Mouse (Mus musculus): ENCODE results near the gene Gm45062. TPM values are rescaled to one million over a fixed set of nuclear protein-coding genes. Genes with fewer than 3 reads are reported as not detected.

Gene Gm45062
- polyA plus RNA-seq, 1 experiment = 5.4 TPM

DNA sequence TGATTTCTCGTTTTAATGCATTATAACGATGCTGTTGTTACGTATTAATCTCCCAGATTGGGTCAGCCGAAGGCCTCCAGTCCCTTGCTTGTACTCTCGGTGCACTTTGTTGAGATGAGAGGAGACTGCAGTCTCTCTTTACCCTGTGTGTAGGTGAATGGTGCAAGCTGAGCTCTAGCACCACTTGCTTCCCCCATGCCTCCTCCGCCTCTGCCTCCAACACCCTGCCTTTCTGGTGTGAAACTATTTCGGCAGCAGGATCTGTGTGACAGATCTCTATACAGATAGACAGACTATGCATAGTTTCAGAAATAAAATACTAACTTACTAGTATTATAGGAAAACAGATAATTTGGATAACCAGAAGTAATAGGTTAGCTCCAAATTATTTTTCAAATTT is 101.6 kb downstream of the Gm45062 start:
- Histone ChIP-seq H3K4me3 (ENCODE audit: insufficient read depth, low read length) (no peak overlapping the region), H3K27ac (ENCODE audit: insufficient read depth, low read length) (no peak overlapping the region), H3K4me1 (ENCODE audit: control insufficient read depth, insufficient read depth, low read length) (no peaks in the 10 kb centered on the region)
- TF ChIP-seq POLR2A (IDR thresholded peaks at IDR 0.05; ENCODE audit: low read depth, low read length) (no peak), CTCF (IDR thresholded peaks at IDR 0.05; ENCODE audit: borderline replicate concordance, insufficient read depth, low read length) (no peak)

DNA sequence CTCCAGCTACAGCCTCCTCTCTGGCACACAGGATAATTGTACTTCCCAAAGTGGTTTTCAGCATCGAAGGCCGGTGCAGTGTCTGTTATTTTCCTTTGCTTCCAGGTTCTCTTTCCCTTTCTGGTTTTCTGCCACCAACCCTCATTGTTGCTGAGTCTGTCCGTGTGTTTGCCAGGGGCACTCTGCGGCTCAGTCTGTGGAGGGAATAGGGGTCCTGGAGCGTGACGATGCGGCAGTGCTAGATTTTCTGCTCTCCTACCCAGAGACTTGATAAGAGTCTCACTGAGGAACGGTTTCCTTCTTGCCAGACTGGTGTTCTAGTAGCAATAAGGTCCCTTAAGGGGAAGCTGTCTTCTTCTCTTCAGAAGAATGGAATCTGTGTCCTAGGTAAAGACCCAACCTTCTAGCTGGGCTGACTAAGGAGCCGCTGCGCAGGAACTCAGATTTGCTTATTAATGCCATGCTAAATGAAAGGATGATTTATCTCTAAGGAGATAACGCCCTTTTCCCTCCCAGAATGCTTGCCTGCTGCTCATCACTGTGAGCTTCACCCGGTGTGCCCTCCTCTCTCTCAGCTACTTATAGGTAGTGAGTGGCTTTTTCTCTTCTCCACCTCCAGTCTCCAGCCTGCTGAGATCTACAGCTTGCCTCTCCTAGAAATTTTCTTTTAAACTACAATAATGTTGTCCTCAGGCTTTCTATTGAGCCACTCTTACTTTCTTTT is 104.9 kb downstream of the Gm45062 start:
- no peak for TF ChIP-seq POLR2A (IDR thresholded peaks at IDR 0.05; ENCODE audit: low read depth, low read length)
- no peak for TF ChIP-seq CTCF (IDR thresholded peaks at IDR 0.05; ENCODE audit: borderline replicate concordance, insufficient read depth, low read length)
- no peaks in the 10 kb centered on the region for H3K4me1 ChIP-seq (ENCODE audit: control insufficient read depth, insufficient read depth, low read length)
- no peak overlapping the region for H3K27ac ChIP-seq (ENCODE audit: insufficient read depth, low read length)
- H3K4me3 ChIP-seq (ENCODE audit: insufficient read depth, low read length) = no peak overlapping the region

DNA sequence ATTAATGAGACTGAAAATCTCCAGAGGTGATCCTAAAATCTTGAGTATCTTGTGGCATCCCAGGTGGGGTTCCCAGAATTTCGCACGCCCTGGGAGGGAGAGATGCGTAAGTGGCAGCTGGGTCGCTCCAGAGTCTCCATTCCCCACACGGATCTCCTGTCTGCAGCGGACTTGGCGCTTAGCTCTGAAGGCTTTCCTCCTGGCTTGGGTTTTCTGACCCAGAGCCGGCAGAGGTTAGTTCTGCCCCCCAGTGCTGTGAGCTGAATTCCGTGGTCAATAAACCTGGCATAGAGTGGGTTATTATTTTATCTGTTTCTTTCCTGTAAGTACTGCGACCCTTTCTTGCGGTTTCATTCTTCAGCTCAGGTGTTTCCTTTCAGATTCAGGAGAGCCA is 105.5 kb downstream of the Gm45062 start:
- TF ChIP-seq CTCF (IDR thresholded peaks at IDR 0.05; ENCODE audit: borderline replicate concordance, insufficient read depth, low read length) = no peak
- no peak for TF ChIP-seq POLR2A (IDR thresholded peaks at IDR 0.05; ENCODE audit: low read depth, low read length)
- Histone ChIP-seq H3K27ac (ENCODE audit: insufficient read depth, low read length) (no peak overlapping the region), H3K4me3 (ENCODE audit: insufficient read depth, low read length) (no peak overlapping the region), H3K4me1 (ENCODE audit: control insufficient read depth, insufficient read depth, low read length) (no peaks in the 10 kb centered on the region)

- TF ChIP-seq POLR2A (IDR thresholded peaks at IDR 0.05; ENCODE audit: low read depth, low read length) = no peak
- TF ChIP-seq CTCF (IDR thresholded peaks at IDR 0.05; ENCODE audit: borderline replicate concordance, insufficient read depth, low read length) = no peak
- Histone ChIP-seq H3K27ac (ENCODE audit: insufficient read depth, low read length) (no peak overlapping the region), H3K4me1 (ENCODE audit: control insufficient read depth, insufficient read depth, low read length) (no peaks in the 10 kb centered on the region), H3K4me3 (ENCODE audit: insufficient read depth, low read length) (no peak overlapping the region)
These were observed 108.4 kb downstream of the Gm45062 start for GRCm38 (mm10) chr6:8367675-8368074.

DNA sequence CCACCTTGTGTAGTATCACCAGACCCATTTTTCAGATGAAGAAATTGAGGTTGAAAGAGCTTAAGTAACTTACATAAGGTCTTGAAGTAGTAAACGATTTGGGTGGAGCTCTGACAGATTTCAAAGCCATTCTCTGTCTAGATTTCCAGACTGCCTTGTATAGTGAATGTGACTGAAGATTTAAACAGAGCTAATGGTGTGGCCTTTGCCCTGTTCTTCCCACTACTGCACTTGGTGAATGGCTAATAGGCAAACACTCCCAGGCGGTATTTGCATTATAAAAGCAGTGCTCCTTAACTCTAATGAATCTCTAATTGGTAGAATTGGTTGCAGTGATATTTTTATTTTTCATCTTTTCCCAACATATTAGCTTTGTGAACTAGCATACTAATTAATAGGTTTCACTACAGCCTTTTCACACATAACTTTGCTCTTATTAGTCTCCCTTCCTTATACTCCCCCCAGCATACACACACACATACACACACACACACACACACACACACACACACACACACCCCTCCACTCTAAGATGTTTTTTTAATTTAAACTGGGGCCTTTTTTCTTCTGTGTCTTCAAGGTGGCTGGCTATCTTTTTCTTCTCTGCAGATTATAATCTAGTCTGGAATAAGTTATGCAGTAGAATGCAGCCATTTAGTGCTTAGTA is 109.1 kb downstream of the Gm45062 start:
- no peak overlapping the region for H3K27ac ChIP-seq (ENCODE audit: insufficient read depth, low read length)
- TF ChIP-seq POLR2A (IDR thresholded peaks at IDR 0.05; ENCODE audit: low read depth, low read length) (no peak), CTCF (IDR thresholded peaks at IDR 0.05; ENCODE audit: borderline replicate concordance, insufficient read depth, low read length) (no peak)

DNA sequence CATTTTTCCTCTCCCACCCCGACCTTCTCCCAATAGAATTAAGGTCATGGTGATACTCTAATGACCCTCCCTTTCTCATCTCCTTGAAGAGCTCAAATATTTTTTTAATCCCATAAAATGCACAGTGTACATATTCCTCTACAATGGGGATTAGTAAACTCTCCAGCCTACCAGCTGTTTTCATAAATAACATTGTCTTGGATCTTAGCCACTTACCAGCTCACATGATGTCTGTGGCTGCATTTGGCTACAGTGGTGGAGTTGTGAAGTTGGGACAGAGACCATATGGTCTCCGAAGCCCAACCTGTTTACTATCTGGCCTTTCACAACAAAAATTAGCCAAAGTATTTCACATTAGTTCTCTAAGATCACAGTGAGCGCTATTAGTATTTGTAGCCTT is 111.4 kb downstream of the Gm45062 start:
- no peak overlapping the region for H3K27ac ChIP-seq (ENCODE audit: insufficient read depth, low read length)
- H3K4me1 ChIP-seq (ENCODE audit: control insufficient read depth, insufficient read depth, low read length) = no peaks in the 10 kb centered on the region
- TF ChIP-seq POLR2A (IDR thresholded peaks at IDR 0.05; ENCODE audit: low read depth, low read length) (no peak), CTCF (IDR thresholded peaks at IDR 0.05; ENCODE audit: borderline replicate concordance, insufficient read depth, low read length) (no peak)
- H3K4me3 ChIP-seq (ENCODE audit: insufficient read depth, low read length) = no peak overlapping the region

More for the DNA sequence above, 109.1 kb downstream of the Gm45062 start:
- H3K4me3 ChIP-seq (ENCODE audit: insufficient read depth, low read length) = no peak overlapping the region
- H3K4me1 ChIP-seq (ENCODE audit: control insufficient read depth, insufficient read depth, low read length) = no peaks in the 10 kb centered on the region

DNA sequence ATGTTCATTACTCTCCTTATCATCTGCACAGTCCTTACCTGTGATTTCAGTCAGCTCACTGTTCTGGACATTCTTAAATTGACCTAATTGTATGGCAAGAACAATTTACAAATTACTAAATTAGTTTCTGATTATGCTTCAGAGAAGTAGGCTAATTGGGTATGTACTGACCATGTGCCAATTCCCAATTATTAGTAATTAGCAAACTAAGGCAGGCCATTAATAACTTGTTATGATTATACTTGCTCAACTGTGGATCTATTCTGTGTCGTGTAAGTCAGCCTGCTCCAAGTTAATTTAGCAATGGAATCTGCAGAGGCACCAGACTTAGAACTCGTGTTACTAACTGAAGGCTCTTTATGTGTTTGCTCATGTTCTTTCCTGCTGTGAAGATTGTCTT is 113.8 kb downstream of the Gm45062 start:
- TF ChIP-seq CTCF (IDR thresholded peaks at IDR 0.05; ENCODE audit: borderline replicate concordance, insufficient read depth, low read length) = no peak
- TF ChIP-seq POLR2A (IDR thresholded peaks at IDR 0.05; ENCODE audit: low read depth, low read length) = no peak
- Histone ChIP-seq H3K4me3 (ENCODE audit: insufficient read depth, low read length) (no peak overlapping the region), H3K27ac (ENCODE audit: insufficient read depth, low read length) (no peak overlapping the region), H3K4me1 (ENCODE audit: control insufficient read depth, insufficient read depth, low read length) (no peaks in the 10 kb centered on the region)

- Histone ChIP-seq H3K27ac (ENCODE audit: insufficient read depth, low read length) (no peak overlapping the region), H3K4me1 (ENCODE audit: control insufficient read depth, insufficient read depth, low read length) (no peaks in the 10 kb centered on the region; the same call in 1 of the 2 replicates), H3K4me3 (ENCODE audit: insufficient read depth, low read length) (no peak overlapping the region)
- no peak for TF ChIP-seq CTCF (IDR thresholded peaks at IDR 0.05; ENCODE audit: borderline replicate concordance, insufficient read depth, low read length)
- no peak for TF ChIP-seq POLR2A (IDR thresholded peaks at IDR 0.05; ENCODE audit: low read depth, low read length)
These were observed 114.6 kb downstream of the Gm45062 start for GRCm38 (mm10) chr6:8373851-8374250.

DNA sequence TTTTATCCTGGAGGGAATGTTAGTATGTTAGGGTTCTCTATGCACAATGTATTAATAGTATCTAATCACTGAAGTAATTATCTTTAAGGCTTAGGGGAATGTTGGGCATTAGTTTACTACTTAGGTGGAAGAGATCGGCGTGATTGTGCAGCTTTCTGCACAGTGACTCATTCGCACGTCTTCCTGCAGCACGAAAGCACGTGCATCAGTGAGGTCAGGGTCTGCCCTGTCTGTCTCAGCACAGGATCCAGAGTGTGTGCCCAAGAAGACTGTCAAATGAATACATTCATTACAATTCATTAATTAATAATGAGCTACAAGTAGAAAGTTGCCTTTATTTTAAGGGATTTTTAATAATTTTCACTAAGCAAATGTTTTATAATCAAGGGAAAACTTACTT is 115.0 kb downstream of the Gm45062 start:
- no peak for TF ChIP-seq CTCF (IDR thresholded peaks at IDR 0.05; ENCODE audit: borderline replicate concordance, insufficient read depth, low read length)
- TF ChIP-seq POLR2A (IDR thresholded peaks at IDR 0.05; ENCODE audit: low read depth, low read length) = no peak
- H3K4me3 ChIP-seq (ENCODE audit: insufficient read depth, low read length) = no peak overlapping the region
- no peaks in the 10 kb centered on the region; the same call in 1 of the 2 replicates for H3K4me1 ChIP-seq (ENCODE audit: control insufficient read depth, insufficient read depth, low read length)
- no peak overlapping the region for H3K27ac ChIP-seq (ENCODE audit: insufficient read depth, low read length)

DNA sequence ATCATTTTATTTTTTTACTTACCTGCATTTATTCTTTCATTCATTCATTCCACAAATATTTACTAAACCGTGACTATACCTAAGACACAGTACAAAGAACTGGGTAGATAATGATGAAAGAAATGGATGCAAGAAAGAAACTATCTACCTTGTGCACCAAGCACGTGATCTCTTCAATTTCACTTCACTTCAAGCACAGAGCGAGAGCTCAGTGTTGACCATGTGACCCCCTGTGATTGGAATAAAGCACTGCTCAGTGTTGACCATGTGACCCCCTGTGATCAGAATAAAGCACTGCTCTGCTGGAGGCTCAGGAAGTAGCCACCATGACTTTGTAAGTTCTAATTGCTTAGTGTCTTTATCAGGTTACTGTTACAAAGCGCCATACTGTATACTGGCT is 115.5 kb downstream of the Gm45062 start:
- Histone ChIP-seq H3K4me3 (ENCODE audit: insufficient read depth, low read length) (no peak overlapping the region), H3K27ac (ENCODE audit: insufficient read depth, low read length) (no peak overlapping the region), H3K4me1 (ENCODE audit: control insufficient read depth, insufficient read depth, low read length) (no peaks in the 10 kb centered on the region; the same call in 1 of the 2 replicates)
- TF ChIP-seq POLR2A (IDR thresholded peaks at IDR 0.05; ENCODE audit: low read depth, low read length) (no peak), CTCF (IDR thresholded peaks at IDR 0.05; ENCODE audit: borderline replicate concordance, insufficient read depth, low read length) (no peak)

All from embryonic fibroblast, embryonic 13.5 days (primary cell).